Mouse (Mus musculus): ENCODE measurements around the gene Olfr610.

DNA sequence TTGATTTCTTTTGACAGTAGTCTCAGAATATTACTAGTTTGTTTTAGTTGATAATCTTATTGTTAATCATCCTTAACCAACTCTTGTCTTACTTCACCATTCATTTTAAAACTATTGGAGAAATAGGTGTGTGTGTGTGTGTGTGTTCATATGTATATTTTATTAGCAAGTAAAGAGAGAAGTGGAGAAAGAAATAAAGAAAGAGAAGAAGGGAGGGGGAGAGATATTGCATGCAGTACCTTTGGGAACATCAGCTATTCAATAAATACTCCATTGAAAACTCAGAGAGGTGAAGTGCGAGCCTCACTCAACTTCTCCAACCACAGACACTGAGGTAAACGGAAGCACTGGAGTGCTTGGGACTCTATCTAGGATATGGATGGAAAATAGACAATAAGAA lies 43.9 kb upstream of the Olfr610 start, which contains the start of gene Olfr615:
- TF ChIP-seq POLR2A (IDR thresholded peaks at IDR 0.05; ENCODE audit: control insufficient read depth, extremely low read depth, insufficient read depth, low read length, poor library complexity), result no peak
- no peak for TF ChIP-seq CTCF (IDR thresholded peaks at IDR 0.05; ENCODE audit: borderline replicate concordance, control insufficient read depth, extremely low read depth, insufficient read depth, low read length, poor library complexity)
